Mouse (Mus musculus): ENCODE measurements around the gene Sept8.
"Not testable (repeated sequence)": the region's sequence is repeated elsewhere in the genome, so short reads cannot be mapped to it uniquely, and the experiment has no call there.

The Sept8 gene

GRCm38 (mm10) chr11:53525461-53525860 lies 6.4 kb downstream of the Sept8 start:
- DNase-seq (ENCODE audit: low spot score), result no peak

- no peak for DNase-seq (ENCODE audit: low spot score)
Observed at GRCm38 (mm10) chr11:53528397-53529252, 9.6 kb downstream of the Sept8 start.

- DNase-seq (ENCODE audit: low spot score), result no peak
Observed at GRCm38 (mm10) chr11:53529253-53529557, 10.1 kb downstream of the Sept8 start.

- no peak for DNase-seq (ENCODE audit: low spot score)
Observed at GRCm38 (mm10) chr11:53530001-53530400, 10.9 kb downstream of the Sept8 start.

- no peak for DNase-seq (ENCODE audit: low spot score)
Observed at GRCm38 (mm10) chr11:53531578-53532230, 12.6 kb downstream of the Sept8 start.

- no peak for DNase-seq (ENCODE audit: low spot score)
Observed at GRCm38 (mm10) chr11:53532231-53532620, 13.2 kb downstream of the Sept8 start.

- no peak for DNase-seq (ENCODE audit: low spot score)
Observed at GRCm38 (mm10) chr11:53539002-53539491, 20.0 kb downstream of the Sept8 start.

GRCm38 (mm10) chr11:53540394-53540793 lies 21.3 kb downstream of the Sept8 start:
- no peak for DNase-seq (ENCODE audit: low spot score)

GRCm38 (mm10) chr11:53541222-53541621 lies 22.2 kb downstream of the Sept8 start:
- DNase-seq (ENCODE audit: low spot score), result no peak

GRCm38 (mm10) chr11:53543021-53543420 lies 24.0 kb downstream of the Sept8 start:
- DNase-seq (ENCODE audit: low spot score), result no peak

GRCm38 (mm10) chr11:53546271-53546670 lies 27.2 kb downstream of the Sept8 start:
- DNase-seq (ENCODE audit: low spot score), result no peak

- no peak for DNase-seq (ENCODE audit: low spot score)
Observed at GRCm38 (mm10) chr11:53547566-53547965, 28.5 kb downstream of the Sept8 start.

GRCm38 (mm10) chr11:53548036-53548605 lies 29.1 kb downstream of the Sept8 start:
- DNase-seq (ENCODE audit: low spot score), result no peak

- no peak for DNase-seq (ENCODE audit: low spot score)
Observed at GRCm38 (mm10) chr11:53550714-53551113, 31.7 kb downstream of the Sept8 start.

GRCm38 (mm10) chr11:53551754-53552153 lies 32.7 kb downstream of the Sept8 start:
- DNase-seq (ENCODE audit: low spot score), result peak; percentile 24

GRCm38 (mm10) chr11:53556529-53556928 lies 37.5 kb downstream of the Sept8 start:
- DNase-seq (ENCODE audit: low spot score), result not testable (repeated sequence)

- not testable (repeated sequence) for DNase-seq (ENCODE audit: low spot score)
Observed at GRCm38 (mm10) chr11:53557992-53558391, 38.9 kb downstream of the Sept8 start.

- not testable (repeated sequence) for DNase-seq (ENCODE audit: low spot score)
Observed at GRCm38 (mm10) chr11:53559980-53560379, 40.9 kb downstream of the Sept8 start.

- DNase-seq (ENCODE audit: low spot score), result no peak
Observed at GRCm38 (mm10) chr11:53561986-53562385, 42.9 kb downstream of the Sept8 start.

GRCm38 (mm10) chr11:53566646-53567045 lies 47.6 kb downstream of the Sept8 start:
- DNase-seq (ENCODE audit: low spot score), result no peak

GRCm38 (mm10) chr11:53567224-53568014 lies 48.4 kb downstream of the Sept8 start, which contains the start of gene Kif3a:
TSS of gene Kif3a (plus strand) at chr11:53567379.
- DNase-seq (ENCODE audit: low spot score), result peak; percentile 95

GRCm38 (mm10) chr11:53580562-53580961 lies 61.5 kb downstream of the Sept8 start:
- no peak for DNase-seq (ENCODE audit: low spot score)
